Mouse (Mus musculus) CH12.LX (cell line): ENCODE data around the gene Ptbp3.

Experiments
- CTCF ChIP-seq, 2 experiments: IDR thresholded peaks in 1 of 2; conservative IDR thresholded peaks in 1 of 2; 2 replicates each; pipeline ENCODE4 v1.5.1; 2011 to 2012; ENCODE audit warnings: low read depth in 2 of 2, low read length in 2 of 2, improper control_type of control experiment in 1 of 2, inconsistent platforms in 1 of 2, mild to moderate bottlenecking in 1 of 2, moderate library complexity in 1 of 2
- ETS1 ChIP-seq: conservative IDR thresholded peaks from 2 replicates; pipeline ENCODE4 v1.6.1; 2012; ENCODE audit warnings: low read depth, mild to moderate bottlenecking, inconsistent platforms, low read length, improper control_type of control experiment, moderate library complexity
- GABPA ChIP-seq: IDR thresholded peaks from 2 replicates; pipeline ENCODE4 v1.6.1; 2012; ENCODE audit warnings: low read depth, low read length, improper control_type of control experiment, inconsistent platforms; ENCODE audit not compliant: insufficient replicate concordance
- MAZ ChIP-seq: IDR thresholded peaks from 2 replicates; pipeline ENCODE4 v1.6.1; 2012; ENCODE audit warnings: low read depth, mild to moderate bottlenecking, inconsistent platforms, low read length, improper control_type of control experiment, moderate library complexity
- POLR2A ChIP-seq: IDR thresholded peaks from 2 replicates; pipeline ENCODE4 v1.6.1; 2011; ENCODE audit warnings: low read depth, mild to moderate bottlenecking, improper control_type of control experiment, low read length
- UBTF ChIP-seq: IDR thresholded peaks from 2 replicates; pipeline ENCODE4 v1.6.1; 2012; ENCODE audit warnings: low read depth, mild to moderate bottlenecking, inconsistent platforms, low read length, improper control_type of control experiment, moderate library complexity
- USF1 ChIP-seq: IDR thresholded peaks from 2 replicates; pipeline ENCODE4 v1.6.1; 2014; ENCODE audit warnings: low read depth, mild to moderate bottlenecking, inconsistent platforms, low read length, improper control_type of control experiment
- ZKSCAN1 ChIP-seq: IDR thresholded peaks from 2 replicates; pipeline ENCODE4 v1.6.1; 2012; ENCODE audit warnings: low read depth, inconsistent platforms, low read length, improper control_type of control experiment, borderline replicate concordance
- ZNF384 ChIP-seq: IDR thresholded peaks from 2 replicates; pipeline ENCODE4 v1.6.1; 2012; ENCODE audit warnings: low read depth, low read length, improper control_type of control experiment, inconsistent platforms

- no peak for TF ChIP-seq ZKSCAN1
- no peak for TF ChIP-seq POLR2A
- TF ChIP-seq CTCF (conservative IDR thresholded peaks at IDR 0.05 in 1 of 2, IDR thresholded peaks at IDR 0.05 in 1 of 2; ENCODE audit: low read depth in 2 of 2, low read length in 2 of 2): no peak
- no peak for TF ChIP-seq USF1
- no peak for TF ChIP-seq ETS1
- no peak for TF ChIP-seq GABPA
- no peak for TF ChIP-seq UBTF
- no peak for TF ChIP-seq MAZ
- TF ChIP-seq ZNF384: no peak
Observed at GRCm38 (mm10) chr4:59558096-59558720, 9.0 kb upstream of the Ptbp3 start.
